Mouse (Mus musculus): Measurements from ENCODE around the gene Ppp1r3g. TPM values are rescaled to one million over a fixed set of nuclear protein-coding genes. Genes with fewer than 3 reads are reported as not detected.

The Ppp1r3g gene
- polyA plus RNA-seq, 1 experiment from 2014 or later = 4.7 TPM

DNA sequence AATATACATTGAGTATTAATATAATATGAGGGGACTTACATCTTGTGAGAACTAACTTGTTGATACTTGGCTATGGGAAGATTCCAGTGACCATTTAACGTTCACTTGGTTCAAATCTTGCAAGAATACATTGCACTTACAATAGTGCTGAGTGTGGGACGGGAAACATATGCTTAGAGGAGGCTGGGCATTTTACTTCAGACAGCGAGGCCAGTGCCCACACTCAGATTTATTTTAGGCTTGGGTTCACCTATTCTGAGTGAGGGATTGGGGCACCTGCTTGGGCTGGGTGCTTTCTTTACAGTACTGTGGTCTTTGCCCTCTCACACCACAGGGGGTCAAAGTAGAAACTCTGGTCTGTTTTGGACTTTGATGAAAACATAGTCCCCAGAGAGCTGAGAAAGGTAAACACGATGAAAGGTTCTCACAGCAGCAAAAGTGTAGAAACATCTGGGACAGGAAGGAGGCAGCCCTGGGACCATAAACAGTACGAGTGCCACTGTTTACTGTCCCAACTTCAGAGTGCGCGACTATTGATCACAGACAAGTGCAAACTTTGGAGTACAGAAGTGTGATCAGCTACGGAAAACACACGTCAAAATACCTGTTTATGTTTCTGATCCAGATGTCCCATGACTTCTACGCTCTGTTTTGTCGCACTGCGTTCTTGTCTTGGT is 890 bp downstream of the Ppp1r3g start:
- Histone ChIP-seq H3K27ac (ENCODE audit: low read depth, low read length) (no peak overlapping the region), H3K9ac (ENCODE audit: low read depth, low read length) (no peak overlapping the region), H3K4me1 (ENCODE audit: control insufficient read depth, insufficient read depth, low read length) (no peaks in the 10 kb centered on the region), H3K36me3 (ENCODE audit: control insufficient read depth, insufficient read depth, low read length) (no peaks in the 10 kb centered on the region), H3K4me3 (ENCODE audit: low read depth, low read length) (no peak overlapping the region), H3K9me3 (replicated peaks; ENCODE audit: control insufficient read depth, low read length) (no peaks in the 10 kb centered on the region), H3K4me2 (no peak overlapping the region), H3K27me3 (ENCODE audit: control insufficient read depth, insufficient read depth, low read length) (no peaks in the 10 kb centered on the region)
- WGBS (ENCODE audit: insufficient replicate concordance) = 72% methylated on average over 12 of the region's 12 CpGs
- ATAC-seq (replicated peaks; ENCODE audit: insufficient number of reproducible peaks, low FRiP score, low TSS enrichment) = no peak

DNA sequence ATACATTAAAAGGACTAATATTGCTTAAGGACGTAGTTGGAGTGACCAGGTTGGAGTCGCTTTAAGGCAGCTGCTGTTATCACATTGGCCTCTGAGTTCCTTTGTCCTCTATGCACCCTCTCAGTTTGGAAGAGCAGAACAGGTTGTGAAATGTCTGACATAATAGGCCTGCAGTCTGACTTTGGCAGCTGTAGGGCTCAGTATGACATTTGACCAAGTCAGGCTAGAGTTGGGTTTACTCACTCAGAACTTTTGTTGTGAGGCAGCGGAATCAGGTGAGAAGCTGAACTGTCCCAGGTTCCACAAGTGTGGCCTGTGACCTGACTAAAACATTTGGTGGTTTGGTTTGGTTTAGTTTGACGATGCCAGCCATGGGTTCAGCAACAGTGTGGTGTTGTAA is 4.9 kb downstream of the Ppp1r3g start:
- no peaks in the 10 kb centered on the region for H3K27me3 ChIP-seq (ENCODE audit: control insufficient read depth, insufficient read depth, low read length)
- ATAC-seq (replicated peaks; ENCODE audit: insufficient number of reproducible peaks, low FRiP score, low TSS enrichment) = no peak
- 77% methylated on average over 4 of the region's 4 CpGs for WGBS (ENCODE audit: insufficient replicate concordance)

DNA sequence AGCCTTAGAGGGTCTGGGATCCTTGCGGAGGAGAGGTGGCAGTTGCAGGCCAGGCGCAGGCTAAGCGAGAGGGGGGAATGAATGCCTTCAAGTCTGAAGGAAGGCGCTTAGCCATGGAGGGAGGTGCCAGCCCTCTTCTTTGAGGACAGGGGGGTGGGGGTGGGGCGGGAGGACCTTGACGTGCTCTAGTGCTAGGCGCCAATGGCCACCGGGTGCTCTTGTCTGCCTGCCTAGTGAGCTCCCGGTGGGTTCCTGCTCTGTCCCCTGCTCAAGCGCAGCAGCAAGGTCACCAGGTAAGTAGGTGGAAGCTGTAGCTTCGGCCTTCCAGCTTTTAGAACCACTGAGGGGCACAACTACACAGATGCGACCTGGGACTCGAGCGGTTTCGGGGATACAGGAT is 9.1 kb downstream of the Ppp1r3g start:
- Histone ChIP-seq H3K4me1 (ENCODE audit: control insufficient read depth, insufficient read depth, low read length) (peaks cover 3% of the 10 kb centered on the region; the same call in 1 of the 2 replicates), H3K27me3 (ENCODE audit: control insufficient read depth, insufficient read depth, low read length) (peaks cover 8% of the 10 kb centered on the region; the same call in 1 of the 2 replicates), H3K4me3 (ENCODE audit: low read depth, low read length) (peak overlapping the region; percentile 69), H3K4me2 (peak overlapping the region; percentile 87), H3K9ac (ENCODE audit: low read depth, low read length) (peak overlapping the region; percentile 79), H3K36me3 (ENCODE audit: control insufficient read depth, insufficient read depth, low read length) (no peaks in the 10 kb centered on the region), H3K27ac (ENCODE audit: low read depth, low read length) (0 out of 2 replicates have a peak overlapping the region, but pooled peaks have one; percentile 35), H3K9me3 (replicated peaks; ENCODE audit: control insufficient read depth, low read length) (no peaks in the 10 kb centered on the region)
- ATAC-seq (replicated peaks; ENCODE audit: insufficient number of reproducible peaks, low FRiP score, low TSS enrichment) = no peak
- 2% methylated on average over 15 of the region's 15 CpGs for WGBS (ENCODE audit: insufficient replicate concordance)

More for the DNA sequence above, 4.9 kb downstream of the Ppp1r3g start:
- no peaks in the 10 kb centered on the region for H3K36me3 ChIP-seq (ENCODE audit: control insufficient read depth, insufficient read depth, low read length)
- no peak overlapping the region for H3K9ac ChIP-seq (ENCODE audit: low read depth, low read length)
- H3K27ac ChIP-seq (ENCODE audit: low read depth, low read length) = no peak overlapping the region
- H3K4me1 ChIP-seq (ENCODE audit: control insufficient read depth, insufficient read depth, low read length) = no peaks in the 10 kb centered on the region
- H3K4me2 ChIP-seq = no peak overlapping the region
- no peaks in the 10 kb centered on the region for H3K9me3 ChIP-seq (replicated peaks; ENCODE audit: control insufficient read depth, low read length)
- no peak overlapping the region for H3K4me3 ChIP-seq (ENCODE audit: low read depth, low read length)

DNA sequence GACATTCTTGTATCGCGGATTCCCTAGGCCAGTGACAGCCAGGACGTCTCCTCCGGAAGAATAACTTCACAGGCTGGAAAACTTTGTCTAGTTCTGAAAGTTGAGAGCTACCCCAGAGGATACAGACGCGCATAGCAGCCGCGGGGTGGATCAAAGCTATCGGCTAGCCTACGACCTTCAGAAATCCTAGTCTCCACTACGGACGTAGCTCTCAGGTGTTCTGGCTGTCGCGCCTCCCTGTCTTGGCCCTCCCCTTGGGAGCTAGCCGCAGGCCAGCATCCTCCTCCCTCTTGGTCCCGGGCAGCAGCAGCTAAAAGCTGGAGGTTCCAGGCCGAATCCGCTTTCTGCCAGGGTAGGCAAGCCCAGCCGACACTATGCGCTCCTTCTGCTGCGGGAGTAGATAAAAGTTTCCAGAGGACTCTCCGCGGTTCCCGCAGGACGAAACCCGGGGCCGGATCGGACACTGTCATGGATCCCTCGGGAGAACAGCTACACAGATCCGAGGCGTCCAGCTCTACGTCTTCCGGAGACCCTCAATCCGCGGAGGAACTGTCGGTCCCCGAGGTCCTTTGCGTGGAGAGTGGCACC is 9.6 kb downstream of the Ppp1r3g start:
- peak overlapping the region; percentile 87 for H3K4me2 ChIP-seq
- peaks cover 8% of the 10 kb centered on the region; the same call in 1 of the 2 replicates for H3K27me3 ChIP-seq (ENCODE audit: control insufficient read depth, insufficient read depth, low read length)
- H3K27ac ChIP-seq (ENCODE audit: low read depth, low read length) = peak overlapping the region; percentile 18
- peaks cover 3% of the 10 kb centered on the region; the same call in 1 of the 2 replicates for H3K4me1 ChIP-seq (ENCODE audit: control insufficient read depth, insufficient read depth, low read length)
- peak; percentile 50; the same call in 1 of the 2 replicates for ATAC-seq (replicated peaks; ENCODE audit: insufficient number of reproducible peaks, low FRiP score, low TSS enrichment)
- WGBS (ENCODE audit: insufficient replicate concordance) = under 1% methylated on average over 38 of the region's 38 CpGs
- H3K9ac ChIP-seq (ENCODE audit: low read depth, low read length) = peak overlapping the region; percentile 79
- no peaks in the 10 kb centered on the region for H3K9me3 ChIP-seq (replicated peaks; ENCODE audit: control insufficient read depth, low read length)
- no peaks in the 10 kb centered on the region for H3K36me3 ChIP-seq (ENCODE audit: control insufficient read depth, insufficient read depth, low read length)
- H3K4me3 ChIP-seq (ENCODE audit: low read depth, low read length) = peak overlapping the region; percentile 69

DNA sequence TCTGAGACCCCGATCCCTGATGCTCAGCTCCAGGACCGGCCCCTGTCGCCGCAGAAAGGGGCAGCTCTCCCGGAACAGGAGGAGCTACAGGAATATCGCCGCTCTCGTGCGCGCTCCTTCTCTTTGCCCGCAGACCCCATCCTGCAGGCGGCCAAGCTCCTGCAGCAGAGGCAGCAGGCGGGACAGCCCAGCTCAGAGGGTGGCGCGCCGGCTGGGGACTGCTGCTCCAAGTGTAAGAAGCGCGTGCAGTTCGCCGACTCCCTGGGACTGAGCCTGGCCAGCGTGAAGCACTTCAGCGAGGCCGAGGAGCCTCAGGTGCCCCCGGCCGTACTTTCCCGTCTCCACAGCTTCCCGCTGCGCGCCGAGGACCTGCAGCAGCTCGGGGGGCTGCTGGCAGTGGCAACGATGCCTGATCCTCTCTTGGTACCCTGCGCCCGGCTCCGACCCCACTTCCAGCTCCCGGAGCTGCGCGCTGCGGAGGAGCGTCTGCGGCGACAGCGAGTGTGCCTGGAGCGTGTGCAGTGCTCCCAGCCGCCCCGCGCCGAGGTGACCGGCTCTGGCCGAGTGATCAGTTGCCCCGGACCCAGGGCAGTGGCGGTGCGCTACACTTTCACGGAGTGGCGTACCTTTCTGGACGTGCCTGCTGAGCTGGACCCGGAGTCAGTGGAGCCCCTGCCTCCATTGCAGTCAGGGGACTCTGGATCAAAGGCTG is 10.2 kb downstream of the Ppp1r3g start:
- H3K36me3 ChIP-seq (ENCODE audit: control insufficient read depth, insufficient read depth, low read length) = no peaks in the 10 kb centered on the region
- peak overlapping the region; percentile 87 for H3K4me2 ChIP-seq
- peak overlapping the region; percentile 18 for H3K27ac ChIP-seq (ENCODE audit: low read depth, low read length)
- peak overlapping the region; percentile 69 for H3K4me3 ChIP-seq (ENCODE audit: low read depth, low read length)
- under 1% methylated on average over 57 of the region's 57 CpGs for WGBS (ENCODE audit: insufficient replicate concordance)
- peak; percentile 62 for ATAC-seq (replicated peaks; ENCODE audit: insufficient number of reproducible peaks, low FRiP score, low TSS enrichment)
- no peaks in the 10 kb centered on the region for H3K9me3 ChIP-seq (replicated peaks; ENCODE audit: control insufficient read depth, low read length)
- H3K9ac ChIP-seq (ENCODE audit: low read depth, low read length) = peak overlapping the region; percentile 79
- peaks cover 3% of the 10 kb centered on the region; the same call in 1 of the 2 replicates for H3K4me1 ChIP-seq (ENCODE audit: control insufficient read depth, insufficient read depth, low read length)
- H3K27me3 ChIP-seq (ENCODE audit: control insufficient read depth, insufficient read depth, low read length) = peaks cover 8% of the 10 kb centered on the region; the same call in 1 of the 2 replicates

DNA sequence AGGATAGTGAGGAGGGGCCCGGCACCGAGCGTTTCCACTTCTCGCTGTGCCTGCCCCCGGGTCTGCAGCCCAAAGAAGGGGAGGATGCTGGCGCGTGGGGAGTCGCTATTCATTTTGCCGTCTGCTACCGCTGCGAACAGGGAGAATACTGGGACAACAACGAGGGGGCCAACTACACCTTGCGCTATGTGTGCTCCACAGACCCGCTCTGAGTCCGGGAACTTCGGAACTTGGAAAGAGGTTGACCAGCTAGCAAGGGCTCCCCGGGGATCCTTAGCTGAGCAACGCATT is 10.7 kb downstream of the Ppp1r3g start:
- Histone ChIP-seq H3K36me3 (ENCODE audit: control insufficient read depth, insufficient read depth, low read length) (no peaks in the 10 kb centered on the region), H3K9ac (ENCODE audit: low read depth, low read length) (peak overlapping the region; percentile 79), H3K4me1 (ENCODE audit: control insufficient read depth, insufficient read depth, low read length) (peaks cover 3% of the 10 kb centered on the region; the same call in 1 of the 2 replicates), H3K27ac (ENCODE audit: low read depth, low read length) (no peak overlapping the region), H3K4me3 (ENCODE audit: low read depth, low read length) (peak overlapping the region; percentile 69), H3K4me2 (peak overlapping the region; percentile 87), H3K9me3 (replicated peaks; ENCODE audit: control insufficient read depth, low read length) (no peaks in the 10 kb centered on the region), H3K27me3 (ENCODE audit: control insufficient read depth, insufficient read depth, low read length) (peaks cover 8% of the 10 kb centered on the region; the same call in 1 of the 2 replicates)
- WGBS (ENCODE audit: insufficient replicate concordance) = under 1% methylated on average over 18 of the region's 18 CpGs
- ATAC-seq (replicated peaks; ENCODE audit: insufficient number of reproducible peaks, low FRiP score, low TSS enrichment) = no peak

DNA sequence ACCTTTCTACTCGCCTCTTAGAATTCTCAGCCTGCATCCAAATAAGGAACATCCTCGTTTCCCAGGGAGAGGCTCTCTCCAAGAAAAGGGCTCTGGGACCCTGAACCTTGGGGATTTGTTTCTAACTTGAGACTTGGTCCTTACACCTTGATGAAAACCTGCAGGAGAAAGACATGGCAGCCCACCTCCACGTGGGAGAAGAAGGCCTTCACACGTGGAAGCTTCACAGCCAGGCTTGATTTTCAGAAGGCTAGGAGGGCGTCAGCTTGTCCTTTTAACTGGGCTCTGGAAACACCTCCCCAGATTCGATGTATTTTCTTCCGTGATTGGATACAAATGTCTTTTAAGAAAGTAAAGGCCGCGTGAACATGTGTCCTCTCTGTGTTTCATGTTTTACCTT is 11.2 kb downstream of the Ppp1r3g start:
- Histone ChIP-seq H3K9me3 (replicated peaks; ENCODE audit: control insufficient read depth, low read length) (no peaks in the 10 kb centered on the region), H3K27me3 (ENCODE audit: control insufficient read depth, insufficient read depth, low read length) (peaks cover 8% of the 10 kb centered on the region; the same call in 1 of the 2 replicates), H3K4me3 (ENCODE audit: low read depth, low read length) (peak overlapping the region; percentile 69), H3K9ac (ENCODE audit: low read depth, low read length) (peak overlapping the region; percentile 79), H3K4me2 (peak overlapping the region; percentile 87), H3K27ac (ENCODE audit: low read depth, low read length) (no peak overlapping the region), H3K4me1 (ENCODE audit: control insufficient read depth, insufficient read depth, low read length) (peaks cover 3% of the 10 kb centered on the region; the same call in 1 of the 2 replicates), H3K36me3 (ENCODE audit: control insufficient read depth, insufficient read depth, low read length) (no peaks in the 10 kb centered on the region)
- 31% methylated on average over 9 of the region's 9 CpGs for WGBS (ENCODE audit: insufficient replicate concordance)
- no peak for ATAC-seq (replicated peaks; ENCODE audit: insufficient number of reproducible peaks, low FRiP score, low TSS enrichment)

DNA sequence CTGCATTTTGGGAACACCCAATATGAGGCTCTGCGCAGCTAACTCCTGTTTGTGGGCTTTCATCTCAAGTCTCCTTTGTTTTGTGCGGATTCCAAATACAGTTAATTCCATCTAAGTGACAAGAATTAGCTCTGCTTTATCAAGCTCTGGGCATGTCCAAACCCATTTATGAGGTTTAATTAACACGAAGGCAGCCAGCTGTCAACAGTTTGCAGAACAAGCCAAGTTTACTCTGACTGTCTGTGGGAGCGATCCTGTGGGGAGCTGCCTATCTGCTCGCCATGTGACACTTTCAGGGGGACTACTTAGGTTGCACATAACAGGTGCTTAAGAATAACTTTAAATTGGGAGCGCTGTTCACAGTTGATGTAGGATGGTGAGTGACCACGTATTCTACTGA is 18.3 kb downstream of the Ppp1r3g start:
- Histone ChIP-seq H3K4me3 (ENCODE audit: low read depth, low read length) (no peak overlapping the region), H3K4me2 (no peak overlapping the region), H3K27me3 (ENCODE audit: control insufficient read depth, insufficient read depth, low read length) (no peaks in the 10 kb centered on the region), H3K27ac (ENCODE audit: low read depth, low read length) (no peak overlapping the region), H3K9ac (ENCODE audit: low read depth, low read length) (no peak overlapping the region), H3K4me1 (ENCODE audit: control insufficient read depth, insufficient read depth, low read length) (no peaks in the 10 kb centered on the region), H3K9me3 (replicated peaks; ENCODE audit: control insufficient read depth, low read length) (no peaks in the 10 kb centered on the region), H3K36me3 (ENCODE audit: control insufficient read depth, insufficient read depth, low read length) (peaks cover 8% of the 10 kb centered on the region; the same call in 1 of the 2 replicates)
- 86% methylated on average over 7 of the region's 7 CpGs for WGBS (ENCODE audit: insufficient replicate concordance)
- no peak for ATAC-seq (replicated peaks; ENCODE audit: insufficient number of reproducible peaks, low FRiP score, low TSS enrichment)

Measured in heart, embryonic 11.5 days (tissue).